Mouse (Mus musculus) forebrain, embryonic 14.5 days (tissue): ENCODE results near the gene Thada. TPM values are rescaled to one million over a fixed set of nuclear protein-coding genes. Genes with fewer than 3 reads are reported as not detected.

Source experiments
- ATAC-seq: fragments of 200-750 bp; cut with Nextera tagmentation; 2 replicates; pipeline ENCODE4 v1.8.0; 2017; ENCODE audit warnings: mild to moderate bottlenecking, moderate library complexity
- DNase-seq: peaks from one replicate; pipeline ENCODE4 v3.0.0-alpha.2; 2015; ENCODE audit warnings: low spot score
- H3K27ac ChIP-seq: fragments of 300-500 bp; sonication (generic); 2 replicates; pipeline ENCODE4 v1.5.1; 2014; ENCODE audit warnings: low read depth, mild to moderate bottlenecking, control low read depth, low read length, moderate library complexity
- H3K27me3 ChIP-seq: fragments of 300-500 bp; sonication (generic); replicated peaks from 2 replicates; pipeline ENCODE4 v1.6.1; 2014; ENCODE audit warnings: low read length, control low read depth, mixed read lengths; ENCODE audit not compliant: control insufficient read depth, insufficient read depth
- H3K36me3 ChIP-seq: fragments of 300-500 bp; sonication (generic); 2 replicates; pipeline ENCODE4 v1.6.1; 2014; ENCODE audit warnings: low read length, control low read depth; ENCODE audit not compliant: control insufficient read depth, insufficient read depth
- H3K4me1 ChIP-seq: fragments of 300-500 bp; sonication (generic); 2 replicates; pipeline ENCODE4 v1.6.1; 2014; ENCODE audit warnings: antibody characterized with exemption, low read length, control low read depth; ENCODE audit not compliant: control insufficient read depth, insufficient read depth
- H3K4me2 ChIP-seq: fragments of 300-500 bp; sonication (generic); 2 replicates; pipeline ENCODE4 v1.6.1; 2014; ENCODE audit warnings: mild to moderate bottlenecking, control low read depth, low read length
- H3K4me3 ChIP-seq: fragments of 300-500 bp; sonication (generic); 2 replicates; pipeline ENCODE4 v1.5.1; 2014; ENCODE audit warnings: low read depth, low read length, control low read depth
- H3K9ac ChIP-seq: fragments of 300-500 bp; sonication (generic); 2 replicates; pipeline ENCODE4 v1.6.1; 2014; ENCODE audit warnings: mild to moderate bottlenecking, low read length, control low read depth, moderate library complexity
- H3K9me3 ChIP-seq: fragments of 300-500 bp; sonication (generic); replicated peaks from 2 replicates; pipeline ENCODE4 v1.6.1; 2016; ENCODE audit warnings: low read length, control low read depth, mixed read lengths; ENCODE audit not compliant: control insufficient read depth
- whole genome bisulfite sequencing: fragments of 180-500 bp; shearing (Covaris S2); extraction: QIAGEN DNeasy Blood & Tissue Kit; methylation state at CpG from one replicate; pipeline ENCODE4 v1.1.7; 2014; 5-methylcytosine and 5-hydroxymethylcytosine counted together
- polyA plus RNA-seq: library from polyadenylated mRNA; unstranded; fragments of >200 nt; fragmentation: Nextera tagmentation; extraction: Ambion mirVana; gene quantifications from 2 replicates; pipeline ENCODE4 v1.2.1, GENCODE M21; 2014

Gene Thada
- 4.0 and 7.0 TPM in 2 replicates for polyA plus RNA-seq

DNA sequence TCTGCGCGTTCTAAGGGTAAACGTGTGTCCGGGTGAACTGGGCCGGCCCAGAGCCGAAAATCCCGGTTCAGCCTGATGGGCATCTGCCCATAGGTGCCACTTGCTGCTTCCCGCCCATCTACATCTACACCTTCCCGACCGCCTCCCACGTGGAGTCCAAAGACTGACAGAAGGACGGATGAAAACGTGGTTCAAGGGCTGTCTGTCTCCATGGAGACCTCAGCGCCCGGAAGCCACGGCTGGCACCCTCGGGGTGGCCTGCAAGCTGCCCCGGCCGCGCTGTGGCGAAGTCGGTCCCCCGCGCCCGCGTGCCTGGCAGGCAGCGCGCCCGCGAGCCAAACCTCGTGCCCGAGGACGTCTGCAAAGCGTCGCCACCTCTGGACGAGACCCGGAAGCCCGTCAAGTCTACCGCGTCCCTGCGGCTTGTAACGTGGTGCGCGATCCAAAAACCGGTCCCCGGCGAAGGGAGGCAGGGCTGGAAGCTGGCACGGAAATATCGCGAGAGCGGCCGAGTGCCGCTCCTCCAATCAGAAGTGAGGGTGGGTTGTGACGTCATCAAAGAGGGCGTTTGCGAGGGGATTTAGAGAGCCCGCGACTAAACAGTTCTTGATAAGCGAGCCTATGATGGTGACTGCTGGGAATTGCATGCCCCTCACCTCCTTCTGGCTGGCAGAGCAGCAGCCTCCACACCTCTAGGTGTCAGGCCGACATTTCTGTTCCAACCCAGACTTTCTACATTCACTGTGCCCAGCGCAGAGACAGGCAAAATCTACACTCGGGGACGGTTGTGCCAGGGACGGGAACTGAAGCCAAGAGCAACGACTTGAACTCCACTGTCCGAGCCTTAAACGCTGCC is at the start of gene Thada:
Thada (minus strand) TSS at position 453 of the 856 bp plus-strand sequence.
- H3K4me3 ChIP-seq: peak within 1 kb of the TSS; percentile 84
- H3K27me3 ChIP-seq: no peaks in the 10 kb centered on the region
- H3K4me1 ChIP-seq: peaks cover 8% of the 10 kb centered on the region
- H3K36me3 ChIP-seq: no peaks in the 10 kb centered on the region
- no peaks in the 10 kb centered on the region for H3K9me3 ChIP-seq
- under 1% methylated on average over 67 of the region's 67 CpGs for WGBS
- ATAC-seq (peak; percentile 99), DNase-seq (peak; percentile 99)
- H3K4me2 ChIP-seq: peak within 1 kb of the TSS; percentile 86
- H3K9ac ChIP-seq: peak within 1 kb of the TSS; percentile 82
- H3K27ac ChIP-seq: peak within 1 kb of the TSS; percentile 78

DNA sequence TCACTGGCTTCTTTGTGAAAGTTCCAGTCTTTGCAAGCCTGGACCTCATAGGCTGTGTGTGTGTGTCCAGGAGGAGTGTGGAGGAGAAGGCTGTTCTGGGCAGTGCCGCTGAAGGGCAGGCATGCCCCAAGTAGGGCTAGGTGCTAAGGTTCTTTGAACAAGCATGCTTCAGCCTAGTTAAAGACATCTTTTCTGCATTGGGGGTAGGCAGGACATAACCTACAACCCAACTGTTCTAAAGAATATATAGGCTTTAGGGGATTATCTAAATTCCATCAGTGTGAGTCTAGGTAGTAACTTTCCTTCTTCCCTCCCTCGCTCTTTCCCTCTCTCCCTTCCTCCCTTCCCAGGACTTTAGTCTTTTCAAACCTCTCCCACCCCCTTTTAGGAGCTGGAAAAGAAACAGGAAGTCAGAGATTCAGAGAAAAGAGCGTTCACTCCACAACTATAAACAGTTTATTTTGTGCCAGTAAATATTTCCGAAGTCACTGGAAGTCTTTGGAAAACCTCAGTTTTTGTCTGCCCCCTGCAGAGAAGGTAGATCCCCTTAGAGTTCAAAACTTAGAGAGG is 46.6 kb upstream of the Thada start:
- ATAC-seq (peak; percentile 9; the same call in 1 of the 2 replicates), DNase-seq (no peak)
- peaks cover 10% of the 10 kb centered on the region; the same call in 1 of the 2 replicates for H3K27me3 ChIP-seq
- H3K9ac ChIP-seq: peak overlapping the region; percentile 73
- peak overlapping the region; percentile 95 for H3K4me2 ChIP-seq
- H3K4me1 ChIP-seq: peaks cover 17% of the 10 kb centered on the region
- H3K27ac ChIP-seq: no peak overlapping the region
- no peaks in the 10 kb centered on the region for H3K36me3 ChIP-seq
- peak overlapping the region; percentile 66 for H3K4me3 ChIP-seq
- WGBS: 39% methylated on average over 4 of the region's 4 CpGs
- H3K9me3 ChIP-seq: no peaks in the 10 kb centered on the region

DNA sequence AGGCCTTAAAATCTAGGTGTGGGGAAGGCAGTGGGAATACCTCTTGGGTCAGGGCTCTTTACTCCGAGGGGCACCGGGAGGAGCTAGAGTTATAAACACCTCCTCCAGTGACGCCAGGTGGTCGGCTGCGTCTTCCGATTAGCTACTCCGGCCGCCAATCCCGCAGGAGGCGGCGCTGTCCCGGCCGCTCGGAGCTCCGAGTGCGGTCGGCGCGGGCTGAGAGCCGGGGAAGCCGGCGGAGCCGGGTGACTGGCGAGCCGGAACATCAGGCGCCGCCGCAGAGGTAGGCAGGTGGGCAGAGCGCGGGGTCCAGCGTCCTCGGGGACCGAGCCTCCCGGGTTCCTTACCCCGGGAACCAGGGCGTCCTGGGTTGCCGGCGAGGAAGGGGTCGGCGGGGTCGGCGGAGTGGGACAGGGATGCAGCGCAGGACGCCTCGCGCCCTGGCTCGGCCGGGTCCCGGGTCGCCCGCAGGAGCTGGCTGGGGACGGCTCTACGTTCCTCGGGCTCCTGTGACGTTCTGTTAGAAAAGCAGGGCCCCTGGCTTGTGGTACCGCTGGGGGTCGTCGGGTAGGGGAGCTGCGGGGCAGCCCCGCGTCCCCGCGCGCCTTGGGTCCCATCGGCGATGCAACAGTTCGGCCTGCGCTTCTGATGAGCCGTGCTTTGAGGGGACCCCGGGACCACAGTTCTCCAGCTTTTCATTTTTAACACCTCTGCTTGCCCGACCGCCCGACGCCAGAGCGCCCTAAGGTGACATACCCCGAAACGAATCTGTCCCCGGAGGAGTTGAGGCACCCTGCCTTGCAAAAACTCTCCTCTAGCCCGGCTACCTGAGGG is 45.9 kb upstream of the Thada start, which contains the start of gene Plekhh2:
Plekhh2 (plus strand) TSS at position 214 of the 834 bp plus-strand sequence.
- peak; percentile 92 for ATAC-seq
- no peak within 1 kb of the TSS for H3K27ac ChIP-seq
- under 1% methylated on average over 77 of the region's 79 CpGs for WGBS

DNA sequence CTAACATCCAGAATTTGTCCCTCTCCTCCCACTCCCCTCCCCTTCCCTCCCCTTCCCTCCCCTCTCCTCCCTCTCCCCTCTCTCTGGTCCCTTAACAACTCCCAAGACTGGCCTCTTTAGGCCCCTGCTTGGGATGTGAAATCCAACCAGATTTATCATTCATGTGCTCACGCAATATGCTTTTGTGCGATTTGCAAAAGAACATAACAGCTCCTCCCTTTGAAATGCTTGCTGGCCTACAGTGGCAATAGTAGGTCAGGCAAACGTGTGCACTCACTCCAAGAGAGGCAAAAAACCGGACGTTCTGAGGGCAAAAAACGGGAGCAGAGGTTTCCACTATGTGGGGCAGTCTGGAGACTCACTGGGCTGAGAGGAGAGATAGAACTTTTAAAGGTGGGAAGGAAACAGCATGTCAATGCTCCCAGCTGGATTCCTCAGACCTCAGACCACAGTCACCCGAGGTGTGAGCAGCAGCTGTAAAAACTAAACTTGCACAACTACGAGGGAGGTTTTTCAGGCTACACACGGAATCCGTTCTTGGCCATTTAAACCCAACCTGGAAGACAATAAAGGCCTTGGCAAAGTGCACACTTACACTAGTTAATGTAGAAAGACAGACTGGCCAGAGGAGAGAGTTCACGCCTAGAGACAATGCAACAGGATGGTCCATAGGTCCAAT is 45.1 kb upstream of the Thada start:
- ATAC-seq (no peak; the same call in 1 of the 2 replicates), DNase-seq (no peak)
- 26% methylated on average over 11 of the region's 11 CpGs for WGBS
- no peak overlapping the region for H3K27ac ChIP-seq
- H3K4me1 ChIP-seq: peaks cover 17% of the 10 kb centered on the region
- peak overlapping the region; percentile 66 for H3K4me3 ChIP-seq
- H3K36me3 ChIP-seq: no peaks in the 10 kb centered on the region
- peaks cover 10% of the 10 kb centered on the region; the same call in 1 of the 2 replicates for H3K27me3 ChIP-seq
- H3K9me3 ChIP-seq: no peaks in the 10 kb centered on the region
- H3K9ac ChIP-seq: peak overlapping the region; percentile 73
- peak overlapping the region; percentile 95 for H3K4me2 ChIP-seq

More for the DNA sequence above, 45.9 kb upstream of the Thada start, which contains the start of gene Plekhh2:
- peak within 1 kb of the TSS; percentile 66 for H3K4me3 ChIP-seq
- H3K36me3 ChIP-seq: no peaks in the 10 kb centered on the region
- peaks cover 10% of the 10 kb centered on the region; the same call in 1 of the 2 replicates for H3K27me3 ChIP-seq
- peak within 1 kb of the TSS; percentile 95 for H3K4me2 ChIP-seq
- peak within 1 kb of the TSS; percentile 73 for H3K9ac ChIP-seq
- peak; percentile 85 for DNase-seq
- peaks cover 17% of the 10 kb centered on the region for H3K4me1 ChIP-seq
- H3K9me3 ChIP-seq: no peaks in the 10 kb centered on the region

DNA sequence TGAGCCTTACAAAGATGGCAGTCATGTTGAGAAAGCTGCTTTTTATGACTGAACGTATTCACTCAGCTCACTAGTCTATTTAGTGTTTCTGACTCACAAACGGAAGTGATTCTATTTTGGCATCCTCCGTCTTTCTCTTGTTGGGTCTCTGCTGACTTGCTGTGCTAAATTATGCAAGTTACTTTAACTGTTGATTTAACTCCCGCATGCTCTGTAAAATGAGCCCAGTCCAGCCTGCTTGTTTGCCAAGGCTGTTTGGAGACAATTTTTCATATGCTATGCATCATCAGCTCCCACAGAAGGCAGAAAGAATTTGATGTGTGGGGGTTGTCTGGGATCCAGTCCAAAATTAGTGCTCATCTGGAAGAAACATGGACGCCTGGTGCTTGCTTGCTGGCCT is 44.4 kb upstream of the Thada start:
- Histone ChIP-seq H3K9ac (no peak overlapping the region), H3K4me3 (no peak overlapping the region), H3K4me1 (peaks cover 17% of the 10 kb centered on the region), H3K36me3 (no peaks in the 10 kb centered on the region), H3K4me2 (no peak overlapping the region), H3K9me3 (no peaks in the 10 kb centered on the region), H3K27ac (no peak overlapping the region), H3K27me3 (peaks cover 10% of the 10 kb centered on the region; the same call in 1 of the 2 replicates)
- ATAC-seq: no peak
- 48% methylated on average over 5 of the region's 5 CpGs for WGBS
- peak; percentile 77 for DNase-seq

DNA sequence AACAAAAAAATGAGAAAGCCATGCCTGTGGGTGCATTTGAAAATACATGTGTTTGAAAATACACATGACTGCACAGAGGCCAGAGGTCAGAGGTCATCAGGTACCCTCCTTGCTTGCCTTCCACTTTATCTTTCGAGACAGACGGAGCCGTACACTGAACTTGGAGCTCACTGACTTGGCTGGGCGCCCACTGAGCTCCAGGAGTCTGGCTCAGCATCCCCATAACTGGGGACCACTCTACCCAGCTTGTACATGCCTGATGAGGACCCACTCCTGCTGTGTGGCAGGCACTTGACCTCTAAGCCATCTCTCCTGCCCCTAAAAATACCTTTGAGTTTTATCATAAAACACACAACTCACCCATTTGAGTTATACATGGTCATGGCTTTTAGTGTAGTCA is 43.2 kb upstream of the Thada start:
- no peak for ATAC-seq
- Histone ChIP-seq H3K4me1 (peaks cover 17% of the 10 kb centered on the region), H3K27ac (no peak overlapping the region), H3K36me3 (no peaks in the 10 kb centered on the region), H3K27me3 (peaks cover 10% of the 10 kb centered on the region; the same call in 1 of the 2 replicates), H3K9ac (no peak overlapping the region), H3K9me3 (no peaks in the 10 kb centered on the region), H3K4me3 (no peak overlapping the region), H3K4me2 (no peak overlapping the region)
- 48% methylated on average over 4 of the region's 4 CpGs for WGBS
- DNase-seq: no peak

DNA sequence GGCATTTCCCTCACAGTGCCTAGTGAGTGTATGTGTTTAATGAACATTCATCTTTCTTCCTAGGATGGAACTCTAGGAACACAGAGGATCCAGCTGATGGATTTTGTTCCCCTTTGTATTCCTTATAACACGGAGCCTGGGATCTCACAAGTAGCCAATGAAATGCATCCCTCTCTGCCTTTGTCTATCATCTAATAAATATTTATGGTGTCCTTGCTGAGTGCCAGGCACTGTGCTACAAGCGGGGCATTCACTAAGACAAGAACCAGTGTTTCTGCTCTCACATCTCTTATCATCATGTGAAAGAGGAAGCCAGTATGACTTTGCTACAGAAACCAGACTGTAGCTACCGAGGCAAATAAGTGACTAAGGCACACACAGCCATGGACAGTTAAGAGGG is 42.7 kb upstream of the Thada start:
- Histone ChIP-seq H3K4me3 (no peak overlapping the region), H3K9ac (no peak overlapping the region)
- ATAC-seq: 0 out of 2 replicates have a peak, but pooled peaks have one; percentile 16

DNA sequence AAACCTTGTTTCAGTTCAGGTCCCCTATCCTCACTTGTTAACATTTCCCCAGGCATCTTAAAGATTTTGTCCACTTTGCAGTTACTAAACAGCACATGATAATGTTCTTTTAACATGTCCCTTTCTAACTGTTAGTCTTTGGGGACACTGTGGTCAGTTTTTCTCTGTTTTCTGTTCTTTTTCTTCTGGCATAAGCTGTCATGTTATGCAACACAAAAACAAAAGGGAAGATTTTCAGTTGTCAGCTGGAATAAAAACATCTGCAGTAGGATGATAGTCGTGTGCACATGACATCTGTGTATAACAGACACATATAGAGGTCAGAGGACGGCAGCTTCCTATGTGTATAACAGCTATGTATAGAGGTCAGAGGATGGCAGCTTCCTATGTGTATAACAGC is 39.9 kb upstream of the Thada start:
- 84% methylated on average over 2 of the region's 2 CpGs for WGBS

More for the DNA sequence above, 42.7 kb upstream of the Thada start:
- DNase-seq: peak; percentile 35
- peaks cover 17% of the 10 kb centered on the region for H3K4me1 ChIP-seq
- H3K27ac ChIP-seq: no peak overlapping the region
- no peak overlapping the region for H3K4me2 ChIP-seq
- WGBS: 20% methylated on average over 3 of the region's 3 CpGs
- H3K9me3 ChIP-seq: no peaks in the 10 kb centered on the region
- no peaks in the 10 kb centered on the region for H3K36me3 ChIP-seq
- H3K27me3 ChIP-seq: peaks cover 10% of the 10 kb centered on the region; the same call in 1 of the 2 replicates

More for the DNA sequence above, 39.9 kb upstream of the Thada start:
- no peak for ATAC-seq
- no peak overlapping the region for H3K27ac ChIP-seq
- H3K9ac ChIP-seq: no peak overlapping the region
- H3K4me1 ChIP-seq: peaks cover 9% of the 10 kb centered on the region; the same call in 1 of the 2 replicates
- 0 out of 2 replicates have a peak, but pooled peaks cover under 1% of the 10 kb centered on the region for H3K27me3 ChIP-seq
- no peak overlapping the region for H3K4me3 ChIP-seq
- no peaks in the 10 kb centered on the region for H3K9me3 ChIP-seq
- no peak for DNase-seq
- no peaks in the 10 kb centered on the region for H3K36me3 ChIP-seq
- H3K4me2 ChIP-seq: no peak overlapping the region
